Mouse (Mus musculus) erythroblast, embryonic 14.5 days (primary cell): ENCODE measurements around the gene Gm49353.

Experiments
- GATA1 ChIP-seq: IDR thresholded peaks from 2 replicates; pipeline ENCODE4 v1.6.1; 2012; ENCODE audit warnings: low read length, inconsistent platforms, mixed read lengths
- TAL1 ChIP-seq: IDR thresholded peaks from 3 replicates; pipeline ENCODE4 v1.6.1; 2012; ENCODE audit warnings: low read length, inconsistent platforms, mixed read lengths

DNA sequence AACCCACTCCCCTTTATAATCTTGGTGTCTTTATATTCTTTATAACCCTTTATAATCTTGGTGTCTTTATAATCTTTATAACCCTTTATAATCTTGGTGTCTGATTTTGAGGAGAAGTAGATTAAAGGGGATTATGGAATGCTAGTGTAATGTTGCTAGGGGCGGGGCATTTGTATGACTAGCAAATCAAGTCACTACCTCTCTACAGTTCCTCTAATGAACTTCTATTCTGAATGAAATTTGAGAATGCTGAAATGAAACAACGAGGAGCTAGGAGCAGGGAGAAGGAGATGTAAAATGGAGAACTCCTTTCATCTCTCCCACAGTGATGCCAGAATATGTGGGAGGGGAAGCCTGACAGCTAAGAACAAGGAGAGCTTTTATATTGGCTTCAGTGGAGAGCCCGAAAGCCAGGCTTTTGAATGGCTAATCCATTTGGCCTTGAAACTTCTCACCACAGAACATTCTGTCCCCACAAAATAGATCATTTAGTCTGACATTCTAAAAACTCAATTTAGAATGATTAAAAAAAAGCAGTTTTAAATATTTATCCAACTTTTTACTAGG, 14.9 kb downstream of the Gm49353 start:
- no peak for TF ChIP-seq TAL1
- TF ChIP-seq GATA1: no peak
